Mouse (Mus musculus): ENCODE results near the gene Xrcc3.

GRCm38 (mm10) chr12:111777919-111778318 lies 35.8 kb downstream of the Xrcc3 start:
- TF ChIP-seq CTCF (IDR thresholded peaks at IDR 0.05; ENCODE audit: extremely low read depth, insufficient read length, insufficient replicate concordance, low read depth, low read length): no peak
- no peak for TF ChIP-seq POLR2A (IDR thresholded peaks at IDR 0.05; ENCODE audit: low read depth, low read length)

Measured in small intestine, adult 2 months (tissue).